Mouse (Mus musculus) layer of hippocampus, postnatal 36 days (tissue): ENCODE data around the gene Defb19. TPM values are rescaled to one million over a fixed set of nuclear protein-coding genes. Genes with fewer than 3 reads are reported as not detected.

Experiments
- DNase-seq, 2 experiments: peaks; one replicate each; pipeline ENCODE4 v3.0.0; 2022
- total RNA-seq, 2 experiments: library from RNA; stranded (reverse); gene quantifications; 2 replicates each; pipeline ENCODE4 v1.2.3; 2021

The Defb19 gene
- not detected for total RNA-seq

DNA sequence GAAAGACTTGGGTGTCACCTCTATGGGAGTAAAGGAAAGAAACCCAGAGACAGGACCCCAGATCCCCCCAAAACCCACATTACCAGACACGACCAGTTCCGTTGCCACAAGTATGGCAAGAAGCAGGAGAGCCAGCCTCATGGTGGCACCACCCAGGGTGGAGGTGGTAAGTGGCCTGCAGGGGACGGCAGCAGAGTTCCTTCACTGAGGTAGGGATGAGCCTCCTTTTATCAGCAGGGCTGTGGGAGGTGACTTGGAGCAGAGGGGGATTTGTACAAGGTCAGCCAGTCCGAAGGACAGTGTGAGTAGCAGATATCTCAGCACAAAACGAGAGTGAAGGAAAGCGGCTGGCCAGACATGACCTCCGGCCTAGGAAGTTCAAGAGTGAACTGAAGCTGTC is at the start of gene Defb19:
Gene Defb19, minus strand, starts transcription at position 206 of the 400 bp plus-strand sequence.
- DNase-seq, result no peak

DNA sequence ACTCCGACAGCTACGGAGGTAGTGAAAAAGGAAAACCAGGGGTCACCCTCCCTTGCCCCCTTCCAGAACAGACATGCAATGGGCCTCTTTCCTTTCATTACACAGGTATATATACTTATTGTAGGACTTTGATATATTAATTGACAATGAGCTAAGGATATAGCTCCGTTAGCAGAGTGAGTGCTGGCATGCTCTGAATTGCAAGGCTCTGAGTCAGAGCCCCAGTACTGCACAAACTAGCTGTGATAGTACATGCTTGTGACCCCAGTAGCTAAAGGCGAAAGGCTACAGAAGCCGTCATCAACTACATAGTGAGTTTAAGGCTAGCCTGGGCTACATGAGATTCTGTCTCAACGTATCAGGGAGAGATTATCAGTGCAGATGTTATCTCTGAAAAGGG is 49.8 kb upstream of the Defb19 start:
- no peak for DNase-seq

DNA sequence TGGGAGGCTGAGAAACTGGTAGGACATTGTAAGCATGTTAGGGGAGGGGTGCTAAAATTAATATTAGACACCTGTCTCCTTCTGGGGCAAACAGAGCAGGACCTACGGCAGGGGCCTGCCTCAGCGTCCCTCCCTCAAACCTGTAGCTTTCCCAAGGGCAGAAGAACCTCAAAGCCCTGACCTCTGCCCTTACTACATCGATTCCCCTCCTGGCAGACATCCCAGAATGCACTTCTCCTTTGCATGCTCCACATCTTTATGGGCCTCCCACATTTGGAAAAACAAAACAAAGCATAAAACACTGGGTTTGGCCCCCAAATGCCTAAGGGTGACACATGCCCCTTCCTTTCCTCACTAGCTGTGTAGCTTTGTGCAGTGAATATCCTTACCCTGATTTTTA is 49.1 kb upstream of the Defb19 start:
- no peak for DNase-seq

DNA sequence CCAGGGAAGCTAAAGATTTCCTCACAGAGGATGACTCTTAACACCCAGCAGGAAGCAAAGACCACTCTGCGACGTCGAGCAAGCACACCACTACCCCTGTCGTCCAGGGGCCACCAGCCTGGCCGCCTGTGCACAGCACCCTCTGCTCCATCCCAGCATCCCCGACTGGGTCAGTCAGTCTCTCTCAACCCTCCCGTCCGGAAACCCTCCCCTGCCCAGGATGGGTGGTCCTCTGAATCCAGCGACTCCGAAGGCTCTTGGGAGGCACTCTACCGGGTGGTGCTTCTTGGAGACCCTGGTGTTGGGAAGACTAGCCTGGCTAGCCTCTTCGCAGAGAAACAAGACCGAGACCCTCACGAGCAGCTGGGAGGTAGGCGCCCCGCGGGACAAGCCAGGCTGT is 48.0 kb upstream of the Defb19 start:
- DNase-seq, result no peak

DNA sequence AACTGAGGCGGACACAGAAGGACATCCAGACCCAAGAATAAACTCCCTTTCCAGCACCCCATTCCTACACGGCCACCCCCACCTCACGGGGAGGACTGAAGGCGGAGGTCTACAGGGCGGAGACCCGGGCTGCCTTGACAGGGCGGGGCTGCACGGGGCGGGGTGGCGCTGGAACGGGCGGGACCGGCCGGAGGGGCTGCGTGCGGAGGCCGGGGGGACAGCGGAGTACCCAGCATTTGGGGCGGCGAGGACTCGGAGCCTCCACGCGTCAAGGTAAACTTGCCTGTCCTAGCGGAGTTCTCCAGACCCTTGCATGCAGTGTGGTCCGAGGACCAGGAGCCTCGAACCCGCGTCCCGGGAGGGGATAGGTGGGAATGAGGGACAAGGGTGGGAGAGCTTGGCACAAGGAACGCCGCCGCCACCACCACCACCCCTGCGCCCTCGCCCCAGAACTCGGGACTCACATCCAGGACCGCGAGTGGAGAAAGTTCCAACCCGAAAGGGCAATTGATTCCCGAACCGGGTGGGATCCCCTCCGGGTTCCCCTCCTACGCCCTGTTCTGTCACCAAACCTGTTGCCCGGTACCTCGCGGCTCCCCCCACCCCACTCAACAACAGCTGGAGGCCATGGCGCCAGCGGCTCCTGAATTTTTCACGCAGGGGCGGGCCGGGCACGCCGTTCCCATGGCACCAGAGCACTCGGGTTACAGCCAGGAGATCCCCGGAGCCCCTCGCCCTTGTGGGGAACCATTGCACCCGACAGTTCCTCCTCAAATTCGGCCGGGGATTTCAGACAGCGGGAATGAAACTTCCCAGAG is 46.9 kb upstream of the Defb19 start, which contains the start of gene Rem1:
Gene Rem1, plus strand, starts transcription at position 178 of the 818 bp plus-strand sequence.
- no peak for DNase-seq

DNA sequence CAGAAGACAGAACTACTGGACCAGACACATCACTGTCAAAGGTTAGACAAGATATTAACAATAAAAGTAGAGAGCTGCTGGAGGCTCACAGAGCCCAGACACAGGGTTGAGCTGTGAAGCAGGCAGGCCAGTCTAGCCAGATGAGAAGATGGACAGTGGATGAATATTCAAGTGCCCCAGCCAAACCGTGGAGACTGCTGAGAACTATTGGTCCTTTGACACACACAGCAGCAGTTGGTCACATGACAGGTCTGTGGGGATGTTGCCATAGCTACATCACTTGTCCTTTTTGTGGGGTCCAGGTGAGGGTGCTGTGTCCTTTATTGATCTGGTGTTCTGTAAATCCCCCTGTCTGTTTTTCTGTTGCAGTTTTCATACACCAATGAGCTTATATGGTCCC is 45.1 kb upstream of the Defb19 start:
- no peak for DNase-seq

DNA sequence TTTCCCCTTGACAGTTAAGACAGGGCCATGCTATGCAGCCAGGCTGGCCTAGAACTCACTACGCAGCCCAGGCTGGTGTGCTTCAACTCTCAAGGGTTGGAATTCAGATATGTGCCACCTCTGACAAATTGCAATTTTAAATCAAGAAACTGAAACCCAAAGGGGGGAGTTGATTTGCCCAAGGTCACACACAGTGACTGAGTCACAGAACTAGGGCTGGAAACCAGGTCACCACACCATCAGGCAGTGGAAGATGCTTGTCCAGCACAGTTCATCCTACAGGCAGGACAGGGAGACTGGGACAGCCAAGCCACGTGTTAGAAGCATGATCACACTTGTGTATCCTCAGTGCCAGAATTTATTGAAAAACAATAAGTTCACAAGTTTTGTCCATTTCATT is 44.5 kb upstream of the Defb19 start:
- DNase-seq, result no peak

DNA sequence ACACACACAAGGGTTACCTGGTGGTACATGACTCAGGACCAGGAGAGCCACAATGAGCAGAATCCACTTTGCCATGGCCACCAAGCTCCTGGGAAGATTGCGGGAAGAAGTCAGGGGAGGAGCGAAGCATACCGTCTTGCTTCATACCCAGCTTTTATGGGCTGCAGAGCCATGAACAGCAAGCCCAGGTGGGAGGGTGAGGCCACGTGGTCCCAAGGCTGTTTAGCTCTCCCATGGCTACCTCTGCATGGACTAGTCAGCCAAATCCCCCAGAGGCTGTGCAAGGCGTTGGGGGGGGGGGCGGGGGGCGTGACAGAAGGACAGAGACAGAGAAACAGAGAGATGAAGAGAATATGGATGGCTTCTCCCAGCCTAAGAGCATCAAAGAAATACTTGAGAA is 42.8 kb upstream of the Defb19 start, which contains the start of gene Defb25:
Gene Defb25, minus strand, starts transcription at position 101 of the 400 bp plus-strand sequence.
- DNase-seq, result no peak

DNA sequence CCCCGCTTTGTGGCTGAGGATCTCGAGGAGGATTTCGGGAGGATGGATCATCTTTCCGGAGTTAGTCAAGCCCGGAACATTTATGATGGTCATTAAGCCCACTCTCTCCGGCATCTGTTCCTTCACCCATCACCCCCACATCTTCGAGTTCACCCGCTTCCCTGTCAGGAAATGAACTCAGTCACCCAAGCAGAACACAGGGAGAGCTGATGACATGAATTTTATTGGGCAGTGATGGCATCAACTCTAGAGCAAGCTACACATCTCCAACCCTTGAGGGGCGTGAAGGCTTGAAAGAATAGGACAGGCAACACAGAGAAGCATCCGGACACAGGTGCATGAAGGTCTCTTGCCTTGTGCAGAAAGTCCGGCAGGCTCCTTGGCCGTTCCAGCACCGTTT is 42.0 kb upstream of the Defb19 start:
- DNase-seq, result no peak

DNA sequence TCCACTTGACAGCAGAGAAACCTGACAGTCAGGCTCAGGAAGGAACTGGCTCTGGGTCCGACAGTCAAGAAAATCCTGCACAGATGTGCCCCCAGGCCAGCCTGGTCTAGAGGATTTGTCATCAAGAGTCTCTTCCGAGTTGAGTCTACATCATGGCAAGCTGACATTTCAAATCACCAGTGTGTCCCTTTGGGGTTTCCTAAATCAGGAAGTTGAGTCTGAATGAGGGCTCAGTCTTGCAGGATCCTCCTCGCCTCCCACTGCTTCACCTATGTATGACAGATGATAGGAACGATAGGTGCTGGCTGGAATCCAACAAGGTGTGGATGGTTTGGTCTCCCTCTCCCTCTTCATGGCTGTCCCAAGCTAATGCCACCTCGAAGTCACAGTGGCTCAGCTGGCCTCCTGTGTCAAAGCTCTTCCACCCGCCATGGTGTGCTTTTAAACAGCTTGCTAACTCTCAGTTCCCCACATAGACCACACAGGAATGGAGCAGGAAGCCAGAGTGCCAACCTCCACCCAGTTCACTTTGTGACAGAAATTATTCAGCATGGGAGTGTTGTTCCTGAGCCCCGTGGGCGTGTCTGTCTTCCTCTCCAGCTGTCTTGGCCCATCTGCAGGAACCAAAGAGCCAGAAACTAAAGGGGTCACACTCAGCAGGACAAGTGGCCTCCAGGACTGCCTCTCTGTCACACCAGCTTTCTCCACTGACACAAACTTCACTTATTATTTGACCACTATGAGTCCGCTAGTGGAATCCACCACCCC is 40.4 kb upstream of the Defb19 start:
- peak in 1 of 2 experiments; percentile 15 for DNase-seq

DNA sequence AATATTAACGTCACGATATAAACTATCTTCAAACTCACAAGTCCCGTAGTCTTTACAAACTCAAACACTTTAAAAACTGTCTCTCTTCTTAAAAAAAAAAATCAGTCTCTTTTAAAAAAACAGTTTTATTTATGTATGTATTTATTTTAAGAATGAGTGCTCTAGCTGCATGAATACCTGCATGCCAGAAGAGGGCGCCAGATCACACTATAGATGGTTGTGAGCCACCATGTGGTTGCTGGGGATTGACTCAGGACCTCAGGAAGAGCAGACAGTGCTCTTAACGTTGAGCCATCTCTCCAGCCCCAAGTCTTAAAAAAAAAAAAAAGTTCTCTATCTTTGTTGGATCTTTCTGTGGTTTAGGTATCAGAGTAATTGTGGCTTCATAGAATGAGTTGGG is 37.3 kb upstream of the Defb19 start:
- DNase-seq, result no peak

DNA sequence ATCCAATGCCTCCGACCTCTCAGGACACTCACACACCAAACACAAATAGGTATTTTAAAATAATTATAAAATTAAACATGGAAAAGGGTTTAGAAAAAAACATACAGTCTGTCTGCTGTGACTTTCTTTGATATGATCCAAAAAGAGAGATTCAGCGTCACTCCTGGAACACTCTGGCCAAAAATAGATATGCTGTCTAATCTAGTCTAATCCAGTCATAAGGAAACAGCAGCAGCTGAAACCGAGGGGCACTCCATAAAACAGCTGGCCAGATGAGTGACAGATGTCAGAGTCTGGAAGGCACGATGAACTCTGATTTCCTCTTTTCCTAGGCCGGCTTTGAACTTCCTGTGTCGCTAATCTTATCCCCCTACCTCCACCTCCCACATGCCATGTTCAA is 36.4 kb upstream of the Defb19 start:
- no peak for DNase-seq

DNA sequence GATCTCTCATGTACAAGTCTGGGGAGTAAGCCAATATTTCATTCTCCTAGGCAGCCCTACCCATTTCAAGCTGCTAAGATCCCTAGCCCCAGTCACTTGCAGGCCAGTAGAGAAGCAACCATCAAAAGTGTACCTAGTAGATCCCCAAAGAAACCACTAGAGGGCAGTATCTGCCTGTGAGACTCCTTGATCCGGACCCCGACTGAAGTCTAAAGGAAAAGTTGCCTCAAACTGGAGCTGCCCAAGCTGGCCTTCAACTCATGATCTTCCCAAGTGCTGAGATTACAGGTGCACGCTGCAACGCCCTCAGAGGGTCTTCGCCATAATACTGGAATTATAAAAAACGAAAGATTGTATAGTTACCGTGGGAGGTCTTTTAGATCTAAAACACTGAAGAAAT is 35.5 kb upstream of the Defb19 start:
- DNase-seq, result peak; percentile 27 to 41

DNA sequence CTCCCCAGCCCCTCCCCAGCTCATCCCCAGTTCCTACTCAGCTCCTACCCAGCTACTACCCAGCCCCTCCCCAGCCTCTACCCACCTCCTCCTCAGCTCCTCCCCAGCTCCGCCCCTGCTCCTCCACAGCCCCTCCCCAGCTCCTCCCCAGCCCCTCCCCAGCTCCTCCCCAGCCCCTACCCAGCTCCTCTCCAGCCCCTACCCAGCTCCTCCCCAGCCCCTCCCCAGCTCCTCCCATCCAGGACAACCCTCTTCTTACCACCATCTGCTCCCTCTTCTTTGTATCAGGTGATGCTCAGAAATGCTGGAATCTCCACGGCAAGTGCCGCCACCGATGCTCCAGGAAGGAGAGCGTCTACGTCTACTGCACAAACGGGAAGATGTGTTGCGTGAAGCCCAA is 32.1 kb upstream of the Defb19 start:
- no peak for DNase-seq

DNA sequence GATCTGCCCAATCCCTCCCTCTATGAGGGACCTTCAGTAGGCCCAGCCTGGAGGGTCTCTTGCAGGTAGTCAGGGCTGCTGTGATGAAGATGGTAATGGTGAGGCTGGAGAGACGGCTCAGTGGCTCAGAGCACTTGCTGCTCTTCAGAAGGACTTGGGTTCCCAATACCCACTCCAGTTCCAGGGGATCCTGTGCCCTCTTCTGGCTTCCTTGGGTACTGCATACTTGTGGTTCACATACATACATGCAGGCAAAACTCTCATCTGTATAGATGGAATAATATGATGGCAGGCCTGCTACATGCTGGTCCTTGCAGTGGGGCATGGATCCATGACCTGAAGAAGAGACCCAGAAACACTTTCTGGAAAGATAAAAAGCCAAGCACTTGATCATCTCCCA is 28.6 kb upstream of the Defb19 start:
- DNase-seq, result no peak

DNA sequence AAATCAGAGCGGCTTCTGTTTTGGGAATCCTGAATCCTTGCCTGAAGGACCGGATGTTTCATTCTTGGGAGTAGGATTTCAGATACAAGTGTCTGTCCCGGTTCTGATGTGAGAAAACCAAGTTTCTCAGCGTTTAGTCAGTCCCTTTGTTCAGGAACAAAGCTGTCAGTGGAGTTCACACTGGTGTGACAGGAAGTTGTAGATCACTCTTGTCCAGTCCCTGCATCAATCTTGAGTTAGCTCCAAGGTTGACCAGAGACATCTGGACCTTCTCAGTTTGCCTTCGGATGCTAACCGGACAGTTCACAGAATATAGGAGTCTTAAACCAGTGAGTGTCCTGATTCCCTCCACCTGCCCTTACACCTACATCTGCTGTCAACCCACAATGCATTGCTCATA is 27.6 kb upstream of the Defb19 start:
- DNase-seq, result no peak

DNA sequence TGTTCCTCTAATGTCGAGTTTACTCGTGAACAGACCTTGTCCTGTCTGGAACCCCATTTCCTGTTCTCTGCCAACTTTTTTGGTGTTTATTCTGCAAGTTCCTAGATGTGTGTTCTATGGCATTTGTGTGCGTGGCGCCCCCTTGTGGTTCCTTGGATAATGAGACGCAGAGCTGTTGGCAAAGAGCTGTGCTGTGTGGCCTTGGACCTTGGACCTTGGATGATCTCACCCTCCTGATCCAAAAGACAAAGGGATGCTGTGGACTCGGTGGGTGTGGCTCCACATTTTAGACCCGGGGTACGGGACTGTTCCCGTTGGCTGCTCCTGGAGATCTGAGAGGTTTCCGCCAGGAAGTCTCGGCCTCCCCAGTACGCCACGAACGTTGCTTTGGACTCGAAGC is 23.9 kb upstream of the Defb19 start, which contains the start of gene Defb36:
Gene Defb36, plus strand, starts transcription at position 271 of the 400 bp plus-strand sequence.
- DNase-seq, result peak in 1 of 2 experiments; percentile 23

DNA sequence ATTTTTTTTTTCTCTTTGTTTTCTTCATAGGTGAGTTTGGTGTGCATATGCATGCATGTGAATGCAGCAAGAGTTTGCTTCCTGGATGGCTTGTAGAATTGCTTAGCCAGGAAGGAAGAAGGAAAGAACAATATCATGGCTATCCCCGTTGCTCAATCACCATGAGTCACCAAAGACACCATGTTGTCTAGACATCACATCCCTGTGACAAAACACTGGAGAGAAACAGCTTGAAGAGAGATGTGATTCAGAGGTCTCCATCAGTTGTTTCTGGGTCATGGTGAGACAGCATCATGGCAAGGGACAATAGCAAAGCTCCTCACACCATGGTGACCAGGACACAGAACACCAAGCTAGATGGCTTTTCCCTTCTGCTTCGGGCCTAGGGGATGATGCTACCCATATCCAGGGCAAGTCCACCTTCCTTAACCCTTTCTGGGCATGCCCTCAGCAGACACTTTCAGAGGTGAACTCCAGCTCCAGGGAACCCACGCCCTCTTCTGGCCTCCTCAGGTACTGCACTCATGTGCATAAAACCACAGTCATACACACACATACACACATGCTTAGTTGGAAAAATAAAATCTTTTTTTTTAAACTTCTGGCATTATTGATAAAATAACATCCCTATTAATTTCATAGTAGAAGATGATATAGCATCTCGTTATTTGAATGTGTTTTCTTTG is 21.3 kb upstream of the Defb19 start:
- no peak for DNase-seq

DNA sequence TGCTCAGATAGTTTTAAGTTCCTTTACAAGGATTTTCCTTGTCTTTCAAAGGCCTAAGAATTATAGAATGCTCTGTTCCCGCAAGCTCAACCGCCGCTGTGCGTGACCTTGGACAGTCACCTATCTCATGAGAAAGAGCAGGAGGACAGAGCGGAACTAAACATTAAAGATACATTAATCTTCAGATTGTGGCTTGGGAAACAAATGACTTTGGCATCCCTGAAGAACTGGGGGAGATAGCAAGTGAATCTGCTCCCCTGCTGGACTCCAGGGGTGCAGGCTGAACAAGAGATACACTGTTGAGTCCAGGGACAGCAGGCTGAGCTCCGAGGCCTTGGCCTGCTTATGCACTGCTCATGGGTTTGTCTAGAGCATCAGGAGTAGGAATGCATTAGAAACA is 20.0 kb upstream of the Defb19 start:
- DNase-seq, result no peak

DNA sequence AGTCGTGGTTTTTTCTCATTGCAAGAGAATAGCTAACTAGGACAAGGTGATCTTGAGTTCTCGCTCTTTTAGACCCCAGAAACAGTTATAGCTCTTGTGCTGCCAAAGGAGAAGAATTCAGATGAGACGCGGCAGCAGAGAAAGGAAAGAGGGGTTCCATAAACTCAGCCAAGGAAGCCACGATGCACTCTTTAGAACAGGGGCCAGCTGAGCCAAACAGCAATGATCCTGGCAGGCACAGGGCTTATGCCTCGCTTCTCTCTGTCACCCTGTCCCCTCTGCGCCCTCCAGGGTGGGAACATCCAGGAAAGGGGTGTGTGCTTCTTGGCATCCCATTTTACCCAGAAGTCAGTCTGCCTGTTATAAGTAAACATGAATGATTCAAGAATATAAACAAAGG is 19.2 kb upstream of the Defb19 start, which contains the start of gene Defb45:
Gene Defb45, minus strand, starts transcription at position 101 of the 400 bp plus-strand sequence.
- DNase-seq, result no peak

DNA sequence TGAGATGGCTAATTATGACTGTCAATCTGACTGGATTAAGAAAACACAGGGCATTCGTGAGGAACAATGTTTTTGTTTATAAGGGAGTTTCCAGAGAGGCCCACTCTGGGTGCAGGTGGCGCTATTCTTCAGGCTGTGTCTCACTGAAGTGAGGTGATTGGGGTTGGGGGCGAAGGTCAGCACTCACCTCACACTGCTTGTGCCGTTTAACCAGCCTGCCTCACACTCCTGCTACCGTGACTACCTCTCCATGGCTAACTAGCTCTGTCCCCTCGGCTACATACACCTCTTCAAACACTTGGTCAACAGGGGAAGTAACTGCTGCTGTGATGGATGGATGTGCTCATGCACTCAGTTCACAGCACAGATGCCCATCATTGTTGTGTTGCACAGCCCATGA is 8.9 kb upstream of the Defb19 start:
- DNase-seq, result no peak

DNA sequence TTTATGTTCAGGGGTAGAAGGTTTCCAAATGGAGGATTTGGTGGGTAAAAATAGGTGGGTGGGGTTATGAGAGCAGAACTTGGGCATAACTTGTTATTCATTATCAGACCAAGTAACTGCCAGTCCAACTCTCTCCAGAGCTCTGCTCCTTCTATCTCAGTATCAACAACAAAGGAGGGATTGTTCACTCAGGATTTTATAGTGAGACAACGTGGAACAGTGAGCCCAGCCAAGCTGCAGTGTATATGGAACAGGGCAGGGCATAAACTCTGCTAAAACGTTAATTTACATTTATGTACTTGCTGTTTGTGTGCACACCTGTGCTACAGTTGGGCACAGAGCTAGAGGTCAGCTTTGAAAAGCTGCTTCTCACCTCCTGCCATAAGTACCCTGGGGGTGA is 8.3 kb upstream of the Defb19 start:
- no peak for DNase-seq
